Mouse (Mus musculus): ENCODE measurements at regions not wholly inside any gene's neighbourhood (a gene's known extent, or its start where the extent isn't known, plus 50 kb on each side); places are given as distances from the start of the nearest gene placed in this dataset.

- Histone ChIP-seq H3K27ac (no peak overlapping the region), H3K4me2 (no peak overlapping the region), H3K9me3 (replicated peaks) (no peaks in the 10 kb centered on the region), H3K4me1 (replicated peaks) (no peaks in the 10 kb centered on the region), H3K36me3 (no peaks in the 10 kb centered on the region), H3K9ac (no peak overlapping the region), H3K27me3 (no peaks in the 10 kb centered on the region), H3K4me3 (no peak overlapping the region)
- 21% methylated on average over 7 of the region's 7 CpGs for WGBS
- ATAC-seq (replicated peaks; ENCODE audit: insufficient number of reproducible peaks, insufficient read depth, low FRiP score, low read depth), result no peak
Measured at GRCm38 (mm10) chr9:84253022-84253991, 328.4 kb downstream of the Bckdhb start.

- 75% methylated on average over 1 of the region's 1 CpGs for WGBS
Measured at GRCm38 (mm10) chr9:84258488-84258887, 333.5 kb downstream of the Bckdhb start.

GRCm38 (mm10) chr9:84259751-84260150, 334.8 kb downstream of the Bckdhb start:
- H3K36me3 ChIP-seq, result no peaks in the 10 kb centered on the region
- no peak for ATAC-seq (replicated peaks; ENCODE audit: insufficient number of reproducible peaks, insufficient read depth, low FRiP score, low read depth)
- H3K9ac ChIP-seq, result no peak overlapping the region
- H3K4me3 ChIP-seq, result no peak overlapping the region
- H3K9me3 ChIP-seq (replicated peaks), result no peaks in the 10 kb centered on the region
- H3K27ac ChIP-seq, result no peak overlapping the region
- no peak overlapping the region for H3K4me2 ChIP-seq
- H3K4me1 ChIP-seq (replicated peaks), result no peaks in the 10 kb centered on the region
- H3K27me3 ChIP-seq, result no peaks in the 10 kb centered on the region

More at GRCm38 (mm10) chr9:84258488-84258887, 333.5 kb downstream of the Bckdhb start:
- Histone ChIP-seq H3K9me3 (replicated peaks) (no peaks in the 10 kb centered on the region), H3K9ac (no peak overlapping the region), H3K27me3 (no peaks in the 10 kb centered on the region), H3K4me2 (no peak overlapping the region), H3K36me3 (no peaks in the 10 kb centered on the region), H3K4me3 (no peak overlapping the region), H3K4me1 (replicated peaks) (no peaks in the 10 kb centered on the region), H3K27ac (no peak overlapping the region)
- no peak for ATAC-seq (replicated peaks; ENCODE audit: insufficient number of reproducible peaks, insufficient read depth, low FRiP score, low read depth)

GRCm38 (mm10) chr9:84262151-84262550, 337.2 kb downstream of the Bckdhb start:
- Histone ChIP-seq H3K9ac (no peak overlapping the region), H3K9me3 (replicated peaks) (no peaks in the 10 kb centered on the region), H3K36me3 (no peaks in the 10 kb centered on the region), H3K27me3 (no peaks in the 10 kb centered on the region), H3K4me2 (no peak overlapping the region), H3K4me1 (replicated peaks) (no peaks in the 10 kb centered on the region), H3K27ac (no peak overlapping the region), H3K4me3 (no peak overlapping the region)
- no peak for ATAC-seq (replicated peaks; ENCODE audit: insufficient number of reproducible peaks, insufficient read depth, low FRiP score, low read depth)
- WGBS, result 62% methylated on average over 5 of the region's 5 CpGs

GRCm38 (mm10) chr9:84266974-84267373, 342.0 kb downstream of the Bckdhb start:
- Histone ChIP-seq H3K27me3 (no peaks in the 10 kb centered on the region), H3K4me1 (replicated peaks) (no peaks in the 10 kb centered on the region), H3K9me3 (replicated peaks) (no peaks in the 10 kb centered on the region), H3K36me3 (no peaks in the 10 kb centered on the region), H3K4me3 (no peak overlapping the region), H3K4me2 (no peak overlapping the region), H3K27ac (no peak overlapping the region), H3K9ac (no peak overlapping the region)
- ATAC-seq (replicated peaks; ENCODE audit: insufficient number of reproducible peaks, insufficient read depth, low FRiP score, low read depth), result no peak
- 50% methylated on average over 7 of the region's 7 CpGs for WGBS

- Histone ChIP-seq H3K9me3 (replicated peaks) (no peaks in the 10 kb centered on the region), H3K4me2 (no peak overlapping the region), H3K27ac (no peak overlapping the region), H3K9ac (no peak overlapping the region), H3K36me3 (no peaks in the 10 kb centered on the region), H3K4me1 (replicated peaks) (no peaks in the 10 kb centered on the region), H3K4me3 (no peak overlapping the region), H3K27me3 (no peaks in the 10 kb centered on the region)
- no peak for ATAC-seq (replicated peaks; ENCODE audit: insufficient number of reproducible peaks, insufficient read depth, low FRiP score, low read depth)
- 47% methylated on average over 3 of the region's 3 CpGs for WGBS
Measured at GRCm38 (mm10) chr9:84274608-84275007, 349.7 kb downstream of the Bckdhb start.

GRCm38 (mm10) chr9:84278295-84278694, 353.4 kb downstream of the Bckdhb start:
- Histone ChIP-seq H3K4me1 (replicated peaks) (no peaks in the 10 kb centered on the region), H3K27me3 (no peaks in the 10 kb centered on the region), H3K27ac (no peak overlapping the region), H3K9ac (no peak overlapping the region), H3K9me3 (replicated peaks) (no peaks in the 10 kb centered on the region), H3K4me2 (no peak overlapping the region), H3K36me3 (no peaks in the 10 kb centered on the region), H3K4me3 (no peak overlapping the region)
- WGBS, result 82% methylated on average over 4 of the region's 4 CpGs
- no peak for ATAC-seq (replicated peaks; ENCODE audit: insufficient number of reproducible peaks, insufficient read depth, low FRiP score, low read depth)

- no peak for ATAC-seq (replicated peaks; ENCODE audit: insufficient number of reproducible peaks, insufficient read depth, low FRiP score, low read depth)
- Histone ChIP-seq H3K36me3 (no peaks in the 10 kb centered on the region), H3K27me3 (no peaks in the 10 kb centered on the region), H3K9me3 (replicated peaks) (no peaks in the 10 kb centered on the region), H3K9ac (no peak overlapping the region), H3K4me3 (no peak overlapping the region), H3K4me1 (replicated peaks) (no peaks in the 10 kb centered on the region), H3K4me2 (no peak overlapping the region), H3K27ac (no peak overlapping the region)
- WGBS, result 41% methylated on average over 1 of the region's 1 CpGs
Measured at GRCm38 (mm10) chr9:84278731-84279130, 353.8 kb downstream of the Bckdhb start.

- H3K27me3 ChIP-seq, result no peaks in the 10 kb centered on the region
- H3K9me3 ChIP-seq (replicated peaks), result no peaks in the 10 kb centered on the region
- H3K36me3 ChIP-seq, result no peaks in the 10 kb centered on the region
- H3K4me2 ChIP-seq, result no peak overlapping the region
- H3K27ac ChIP-seq, result 0 out of 2 replicates have a peak overlapping the region, but pooled peaks have one; percentile 6
- H3K4me1 ChIP-seq (replicated peaks), result no peaks in the 10 kb centered on the region
- H3K9ac ChIP-seq, result no peak overlapping the region
- 77% methylated on average over 4 of the region's 4 CpGs for WGBS
- H3K4me3 ChIP-seq, result no peak overlapping the region
- no peak for ATAC-seq (replicated peaks; ENCODE audit: insufficient number of reproducible peaks, insufficient read depth, low FRiP score, low read depth)
Measured at GRCm38 (mm10) chr9:84280898-84281297, 356.0 kb downstream of the Bckdhb start.

- Histone ChIP-seq H3K4me3 (no peak overlapping the region), H3K27ac (0 out of 2 replicates have a peak overlapping the region, but pooled peaks have one; percentile 6), H3K4me1 (replicated peaks) (no peaks in the 10 kb centered on the region), H3K4me2 (no peak overlapping the region), H3K27me3 (no peaks in the 10 kb centered on the region), H3K9me3 (replicated peaks) (no peaks in the 10 kb centered on the region), H3K9ac (no peak overlapping the region), H3K36me3 (no peaks in the 10 kb centered on the region)
- 54% methylated on average over 3 of the region's 3 CpGs for WGBS
- ATAC-seq (replicated peaks; ENCODE audit: insufficient number of reproducible peaks, insufficient read depth, low FRiP score, low read depth), result no peak
Measured at GRCm38 (mm10) chr9:84281610-84282009, 356.7 kb downstream of the Bckdhb start.

- no peak overlapping the region for H3K4me2 ChIP-seq
- WGBS, result 72% methylated on average over 6 of the region's 6 CpGs
- no peak overlapping the region for H3K9ac ChIP-seq
- no peak overlapping the region for H3K4me3 ChIP-seq
- ATAC-seq (replicated peaks; ENCODE audit: insufficient number of reproducible peaks, insufficient read depth, low FRiP score, low read depth), result no peak
- H3K9me3 ChIP-seq (replicated peaks), result no peaks in the 10 kb centered on the region
- no peaks in the 10 kb centered on the region for H3K27me3 ChIP-seq
- H3K27ac ChIP-seq, result no peak overlapping the region
- no peaks in the 10 kb centered on the region for H3K36me3 ChIP-seq
- H3K4me1 ChIP-seq (replicated peaks), result no peaks in the 10 kb centered on the region
Measured at GRCm38 (mm10) chr9:84283296-84283695, 358.4 kb downstream of the Bckdhb start.

- Histone ChIP-seq H3K9me3 (replicated peaks) (no peaks in the 10 kb centered on the region), H3K4me3 (no peak overlapping the region), H3K27me3 (no peaks in the 10 kb centered on the region), H3K27ac (no peak overlapping the region), H3K4me2 (no peak overlapping the region), H3K9ac (no peak overlapping the region), H3K36me3 (no peaks in the 10 kb centered on the region), H3K4me1 (replicated peaks) (no peaks in the 10 kb centered on the region)
- 55% methylated on average over 4 of the region's 4 CpGs for WGBS
- ATAC-seq (replicated peaks; ENCODE audit: insufficient number of reproducible peaks, insufficient read depth, low FRiP score, low read depth), result no peak
Measured at GRCm38 (mm10) chr9:84285604-84286003, 360.7 kb downstream of the Bckdhb start.

Data from heart, embryonic 15.5 days (tissue).